Mouse (Mus musculus) limb, embryonic 13.5 days (tissue): ENCODE data around the gene Tomm34. TPM values are rescaled to one million over a fixed set of nuclear protein-coding genes. Genes with fewer than 3 reads are reported as not detected.

Experiments
- ATAC-seq: fragments of 200-750 bp; cut with Nextera tagmentation; 2 replicates; pipeline ENCODE4 v1.8.0; 2017; ENCODE audit warnings: low read depth, moderate number of reproducible peaks, moderate TSS enrichment; ENCODE audit not compliant: low FRiP score
- H3K27ac ChIP-seq: fragments of 300-500 bp; sonication (generic); 2 replicates; pipeline ENCODE4 v1.5.1; 2015; ENCODE audit warnings: inconsistent platforms, mild to moderate bottlenecking, moderate library complexity
- H3K27me3 ChIP-seq: fragments of 300-500 bp; sonication (generic); 2 replicates; pipeline ENCODE4 v1.6.1; 2015; ENCODE audit warnings: mild to moderate bottlenecking, inconsistent platforms
- H3K36me3 ChIP-seq: fragments of 300-500 bp; sonication (generic); 2 replicates; pipeline ENCODE4 v1.6.1; 2015; ENCODE audit warnings: inconsistent platforms, mild to moderate bottlenecking, moderate library complexity
- H3K4me1 ChIP-seq: fragments of 300-500 bp; sonication (generic); 2 replicates; pipeline ENCODE4 v1.6.1; 2015; ENCODE audit warnings: inconsistent platforms
- H3K4me2 ChIP-seq: fragments of 300-500 bp; sonication (generic); replicated peaks from 2 replicates; pipeline ENCODE4 v1.6.1; 2015; ENCODE audit warnings: inconsistent platforms, mild to moderate bottlenecking, moderate library complexity
- H3K4me3 ChIP-seq: fragments of 300-500 bp; sonication (generic); 2 replicates; pipeline ENCODE4 v1.5.1; 2015; ENCODE audit warnings: moderate library complexity, mild to moderate bottlenecking, inconsistent platforms
- H3K9ac ChIP-seq: fragments of 300-500 bp; sonication (generic); 2 replicates; pipeline ENCODE4 v1.6.1; 2015; ENCODE audit warnings: mild to moderate bottlenecking, inconsistent platforms
- H3K9me3 ChIP-seq: fragments of 300-500 bp; sonication (generic); 2 replicates; pipeline ENCODE4 v1.6.1; 2016; ENCODE audit warnings: inconsistent platforms
- WGBS: fragments of 180-500 bp; shearing (Covaris S2); methylation state at CpG from one replicate; pipeline ENCODE4 v1.1.7; 2015; 5-methylcytosine and 5-hydroxymethylcytosine counted together
- polyA plus RNA-seq: library from polyadenylated mRNA; unstranded; fragments of >200 nt; fragmentation: Nextera tagmentation; extraction: Ambion mirVana; gene quantifications from 2 replicates; pipeline ENCODE4 v1.2.1, GENCODE M21; 2015

The Tomm34 gene
- polyA plus RNA-seq, 1 experiment from 2014 or later = 57.8 TPM

- H3K9me3 ChIP-seq = no peaks in the 10 kb centered on the region
- H3K4me1 ChIP-seq = no peaks in the 10 kb centered on the region
- peaks cover 77% of the 10 kb centered on the region for H3K36me3 ChIP-seq
- no peak overlapping the region for H3K4me2 ChIP-seq
- ATAC-seq = no peak
- H3K27me3 ChIP-seq = no peaks in the 10 kb centered on the region
- H3K9ac ChIP-seq = no peak overlapping the region
- H3K27ac ChIP-seq = no peak overlapping the region
- 91% methylated on average over 11 of the region's 11 CpGs for WGBS
- no peak overlapping the region for H3K4me3 ChIP-seq
These were observed 27.8 kb upstream of the Tomm34 start for GRCm38 (mm10) chr2:164098603-164099250.

GRCm38 (mm10) chr2:164094152-164094551 is 23.2 kb upstream of the Tomm34 start:
- Histone ChIP-seq H3K36me3 (peaks cover 61% of the 10 kb centered on the region), H3K4me3 (no peak overlapping the region), H3K9me3 (no peaks in the 10 kb centered on the region), H3K27me3 (no peaks in the 10 kb centered on the region), H3K4me2 (no peak overlapping the region), H3K27ac (no peak overlapping the region), H3K9ac (no peak overlapping the region), H3K4me1 (no peaks in the 10 kb centered on the region)
- 83% methylated on average over 7 of the region's 7 CpGs for WGBS
- no peak for ATAC-seq

- H3K9ac ChIP-seq = no peak overlapping the region
- H3K9me3 ChIP-seq = no peaks in the 10 kb centered on the region
- H3K4me3 ChIP-seq = no peak overlapping the region
- no peak overlapping the region for H3K27ac ChIP-seq
- no peaks in the 10 kb centered on the region for H3K4me1 ChIP-seq
- peaks cover 68% of the 10 kb centered on the region for H3K36me3 ChIP-seq
- H3K27me3 ChIP-seq = no peaks in the 10 kb centered on the region
- WGBS = 91% methylated on average over 4 of the region's 4 CpGs
- no peak for ATAC-seq
- H3K4me2 ChIP-seq = no peak overlapping the region
These were observed 18.5 kb upstream of the Tomm34 start for GRCm38 (mm10) chr2:164089508-164089907.

- Histone ChIP-seq H3K4me1 (no peaks in the 10 kb centered on the region), H3K36me3 (peaks cover 86% of the 10 kb centered on the region), H3K9me3 (no peaks in the 10 kb centered on the region), H3K4me3 (no peak overlapping the region), H3K27ac (no peak overlapping the region), H3K9ac (no peak overlapping the region), H3K4me2 (no peak overlapping the region), H3K27me3 (no peaks in the 10 kb centered on the region)
- ATAC-seq = no peak
- 82% methylated on average over 6 of the region's 6 CpGs for WGBS
These were observed 16.5 kb upstream of the Tomm34 start for GRCm38 (mm10) chr2:164087416-164088017.

- H3K9ac ChIP-seq = no peak overlapping the region
- peaks cover 96% of the 10 kb centered on the region for H3K36me3 ChIP-seq
- H3K4me3 ChIP-seq = no peak overlapping the region
- no peak overlapping the region for H3K27ac ChIP-seq
- WGBS = 92% methylated on average over 7 of the region's 7 CpGs
- no peaks in the 10 kb centered on the region for H3K4me1 ChIP-seq
- H3K27me3 ChIP-seq = no peaks in the 10 kb centered on the region
- ATAC-seq = no peak
- no peak overlapping the region for H3K4me2 ChIP-seq
- H3K9me3 ChIP-seq = no peaks in the 10 kb centered on the region
These were observed 13.4 kb upstream of the Tomm34 start for GRCm38 (mm10) chr2:164084342-164084700.

- Histone ChIP-seq H3K9me3 (no peaks in the 10 kb centered on the region), H3K27me3 (no peaks in the 10 kb centered on the region), H3K9ac (no peak overlapping the region), H3K4me3 (no peak overlapping the region), H3K4me1 (no peaks in the 10 kb centered on the region), H3K36me3 (peaks cover 90% of the 10 kb centered on the region), H3K27ac (no peak overlapping the region), H3K4me2 (no peak overlapping the region)
- ATAC-seq = no peak; the same call in 1 of the 2 replicates
- WGBS = 91% methylated on average over 19 of the region's 19 CpGs
These were observed 12.8 kb upstream of the Tomm34 start for GRCm38 (mm10) chr2:164083609-164084341.

GRCm38 (mm10) chr2:164082175-164082574 is 11.2 kb upstream of the Tomm34 start:
- no peak for ATAC-seq
- Histone ChIP-seq H3K4me3 (no peak overlapping the region), H3K9ac (no peak overlapping the region), H3K27ac (no peak overlapping the region), H3K4me1 (no peaks in the 10 kb centered on the region), H3K4me2 (no peak overlapping the region), H3K9me3 (no peaks in the 10 kb centered on the region), H3K36me3 (peaks cover 75% of the 10 kb centered on the region), H3K27me3 (no peaks in the 10 kb centered on the region)
- WGBS = 82% methylated on average over 10 of the region's 10 CpGs

- Histone ChIP-seq H3K4me2 (no peak overlapping the region), H3K4me1 (no peaks in the 10 kb centered on the region), H3K36me3 (peaks cover 70% of the 10 kb centered on the region), H3K9ac (no peak overlapping the region), H3K27me3 (no peaks in the 10 kb centered on the region), H3K4me3 (no peak overlapping the region), H3K27ac (no peak overlapping the region), H3K9me3 (no peaks in the 10 kb centered on the region)
- WGBS = 95% methylated on average over 10 of the region's 10 CpGs
- no peak for ATAC-seq
These were observed 10.6 kb upstream of the Tomm34 start for GRCm38 (mm10) chr2:164081577-164081976.

GRCm38 (mm10) chr2:164079488-164079887 is 8.5 kb upstream of the Tomm34 start:
- no peak overlapping the region for H3K9ac ChIP-seq
- peaks cover 52% of the 10 kb centered on the region for H3K36me3 ChIP-seq
- no peak overlapping the region for H3K4me2 ChIP-seq
- 93% methylated on average over 6 of the region's 6 CpGs for WGBS
- no peaks in the 10 kb centered on the region for H3K27me3 ChIP-seq
- no peak overlapping the region for H3K27ac ChIP-seq
- no peak for ATAC-seq
- no peaks in the 10 kb centered on the region for H3K9me3 ChIP-seq
- no peak overlapping the region for H3K4me3 ChIP-seq
- H3K4me1 ChIP-seq = peaks cover 11% of the 10 kb centered on the region

- Histone ChIP-seq H3K4me1 (peaks cover 13% of the 10 kb centered on the region), H3K27ac (no peak overlapping the region), H3K27me3 (no peaks in the 10 kb centered on the region), H3K4me3 (no peak overlapping the region), H3K4me2 (no peak overlapping the region), H3K9ac (no peak overlapping the region), H3K9me3 (no peaks in the 10 kb centered on the region), H3K36me3 (peaks cover 35% of the 10 kb centered on the region)
- 89% methylated on average over 5 of the region's 5 CpGs for WGBS
- ATAC-seq = no peak
These were observed 6.9 kb upstream of the Tomm34 start for GRCm38 (mm10) chr2:164077875-164078274.

- Histone ChIP-seq H3K27ac (no peak overlapping the region), H3K9ac (no peak overlapping the region), H3K4me1 (peaks cover 16% of the 10 kb centered on the region), H3K4me2 (no peak overlapping the region), H3K36me3 (peaks cover 26% of the 10 kb centered on the region), H3K27me3 (no peaks in the 10 kb centered on the region), H3K9me3 (no peaks in the 10 kb centered on the region), H3K4me3 (no peak overlapping the region)
- no peak for ATAC-seq
- WGBS = 91% methylated on average over 8 of the region's 8 CpGs
These were observed 6.0 kb upstream of the Tomm34 start for GRCm38 (mm10) chr2:164076874-164077425.

- H3K9ac ChIP-seq = peak overlapping the region; percentile 86
- H3K4me2 ChIP-seq = peak overlapping the region; percentile 90
- peaks cover 18% of the 10 kb centered on the region for H3K4me1 ChIP-seq
- 38% methylated on average over 5 of the region's 5 CpGs for WGBS
- peaks cover 8% of the 10 kb centered on the region for H3K36me3 ChIP-seq
- ATAC-seq = no peak
- no peak overlapping the region for H3K27ac ChIP-seq
- no peaks in the 10 kb centered on the region for H3K27me3 ChIP-seq
- H3K9me3 ChIP-seq = no peaks in the 10 kb centered on the region
- peak overlapping the region; percentile 89 for H3K4me3 ChIP-seq
These were observed 4.1 kb upstream of the Tomm34 start for GRCm38 (mm10) chr2:164075088-164075487.
